Comparison of ENCODE assay signal across 11 mouse cellular contexts in the genomic region with DNA sequence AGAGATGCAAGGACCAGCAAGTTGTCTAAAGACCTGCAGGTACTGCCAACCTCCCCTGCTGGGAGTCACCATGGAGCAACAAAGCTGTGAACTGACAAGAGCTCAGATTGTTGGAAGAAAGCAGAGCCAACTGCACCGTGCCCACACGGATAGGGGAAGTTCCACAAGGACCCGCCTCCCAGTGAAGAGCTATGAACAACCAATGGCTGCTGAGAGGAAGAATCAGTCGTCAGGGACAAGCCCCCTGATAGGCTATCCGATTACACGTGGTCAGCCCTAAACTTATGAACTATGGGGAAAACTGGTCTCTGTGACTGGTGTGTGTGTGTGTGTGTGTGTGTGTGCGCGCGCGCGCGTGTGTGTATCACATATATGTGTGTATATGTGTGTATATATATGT.
DNase-seq lines count a peak whose midpoint lies in the region; ATAC-seq and TF ChIP-seq lines count a peak whose summit lies in the region.
"Had no signal": no experiment of that assay in that cellular context is flagged by ENCODE, and none has a peak within 500 bp of the region (broad histone marks: within the 10 kb centered on the region; RNA-seq: fewer than 3 reads in every experiment).

No protein-coding gene starts in this region.

- TF ChIP-seq POLR2A in kidney, adult 2 months (IDR thresholded peaks at IDR 0.05; ENCODE audit: low read depth, low read length) = no peak

- no peak overlapping the region for H3K9ac ChIP-seq in kidney, postnatal 0 days (ENCODE audit: low read depth, low read length)
- no peak overlapping the region for H3K9ac ChIP-seq in embryonic facial prominence, embryonic 15.5 days
- no peak overlapping the region for H3K9ac ChIP-seq in neural tube, embryonic 15.5 days (replicated peaks)
- H3K9ac ChIP-seq in liver, postnatal 0 days (replicated peaks) = no peak overlapping the region

- H3K27me3 ChIP-seq in kidney, postnatal 0 days (ENCODE audit: insufficient read depth, low read length) = no peaks in the 10 kb centered on the region
- no peaks in the 10 kb centered on the region; the same call in 1 of the 2 replicates for H3K27me3 ChIP-seq in kidney, adult 2 months (replicated peaks; ENCODE audit: control insufficient read depth, insufficient read depth, low read length)
- H3K27me3 ChIP-seq in embryonic facial prominence, embryonic 15.5 days = no peaks in the 10 kb centered on the region
- no peaks in the 10 kb centered on the region for H3K27me3 ChIP-seq in limb, embryonic 10.5 days (ENCODE audit: low read depth, poor library complexity, severe bottlenecking)
- no peaks in the 10 kb centered on the region for H3K27me3 ChIP-seq in neural tube, embryonic 15.5 days (replicated peaks)
- no peaks in the 10 kb centered on the region for H3K27me3 ChIP-seq in liver, postnatal 0 days (ENCODE audit: insufficient read depth, low read length)

- H3K4me2 ChIP-seq in kidney, postnatal 0 days (ENCODE audit: low read length) = no peak overlapping the region; the same call in 1 of the 2 replicates
- peak overlapping the region; percentile 40 for H3K4me2 ChIP-seq in embryonic facial prominence, embryonic 15.5 days (replicated peaks)
- peak overlapping the region; percentile 50 for H3K4me2 ChIP-seq in neural tube, embryonic 15.5 days
- no peak overlapping the region for H3K4me2 ChIP-seq in liver, postnatal 0 days (ENCODE audit: low read depth, low read length)

- H3K27ac ChIP-seq in kidney, postnatal 0 days = no peak overlapping the region
- H3K27ac ChIP-seq in kidney, adult 2 months (ENCODE audit: insufficient read depth, low read depth, low read length) = no peak overlapping the region
- H3K27ac ChIP-seq in embryonic facial prominence, embryonic 15.5 days (replicated peaks) = 0 out of 2 replicates have a peak overlapping the region, but pooled peaks have one; percentile 12
- peak overlapping the region; percentile 69 for H3K27ac ChIP-seq in limb, embryonic 10.5 days
- peak overlapping the region; percentile 33; the same call in 1 of the 2 replicates for H3K27ac ChIP-seq in neural tube, embryonic 15.5 days (replicated peaks)
- no peak overlapping the region for H3K27ac ChIP-seq in liver, postnatal 0 days (ENCODE audit: low read depth)

- ATAC-seq in kidney, postnatal 0 days (replicated peaks; ENCODE audit: low FRiP score, low read depth) = peak; percentile 40; the same call in 1 of the 2 replicates
- peak; percentile 53; the same call in 1 of the 2 replicates for ATAC-seq in embryonic facial prominence, embryonic 15.5 days (ENCODE audit: insufficient number of reproducible peaks, low FRiP score, low TSS enrichment, low read depth)
- ATAC-seq in neural tube, embryonic 15.5 days (ENCODE audit: low FRiP score) = peak; percentile 47; the same call in 1 of the 2 replicates
- no peak for ATAC-seq in liver, postnatal 0 days

- H3K4me1 ChIP-seq in kidney, postnatal 0 days (replicated peaks; ENCODE audit: insufficient read depth, low read length) = no peaks in the 10 kb centered on the region
- H3K4me1 ChIP-seq in kidney, adult 2 months (ENCODE audit: control insufficient read depth, insufficient read depth, low read length) = no peaks in the 10 kb centered on the region
- peaks cover 16% of the 10 kb centered on the region for H3K4me1 ChIP-seq in embryonic facial prominence, embryonic 15.5 days
- peaks cover 27% of the 10 kb centered on the region for H3K4me1 ChIP-seq in limb, embryonic 10.5 days
- peaks cover 20% of the 10 kb centered on the region for H3K4me1 ChIP-seq in neural tube, embryonic 15.5 days
- H3K4me1 ChIP-seq in liver, postnatal 0 days (ENCODE audit: insufficient read depth) = no peaks in the 10 kb centered on the region

- TF ChIP-seq CTCF in kidney, postnatal 0 days (IDR thresholded peaks at IDR 0.05; ENCODE audit: low read depth) = no peak
- TF ChIP-seq CTCF in kidney, adult 2 months (conservative IDR thresholded peaks at IDR 0.05; ENCODE audit: insufficient read depth, insufficient read length, low read depth, low read length) = no peak
- TF ChIP-seq CTCF in liver, postnatal 0 days (IDR thresholded peaks at IDR 0.05; ENCODE audit: low read depth) = no peak

- 58% methylated on average over 12 of the region's 12 CpGs for WGBS in kidney, postnatal 0 days
- 63% methylated on average over 12 of the region's 12 CpGs for WGBS in kidney, adult 2 months
- WGBS in embryonic facial prominence, embryonic 15.5 days = 60% methylated on average over 12 of the region's 12 CpGs
- 60% methylated on average over 12 of the region's 12 CpGs for WGBS in limb, embryonic 10.5 days
- 67% methylated on average over 12 of the region's 12 CpGs for WGBS in neural tube, embryonic 15.5 days
- WGBS in liver, postnatal 0 days (ENCODE audit: insufficient replicate concordance) = 59% methylated on average over 12 of the region's 12 CpGs

- no peak for DNase-seq in kidney, postnatal 0 days (ENCODE audit: low spot score)
- DNase-seq in kidney, adult 2 months = no peak
- DNase-seq in limb, embryonic 10.5 days (ENCODE audit: low spot score) = peak; percentile 45
- no peak for DNase-seq in liver, postnatal 0 days
- DNase-seq in thymus, postnatal 10 days (ENCODE audit: low spot score in 2 of 2) = no peak
- DNase-seq in adrenal gland, postnatal 36 days = no peak
- DNase-seq: heart, postnatal 36 days; left cerebral cortex, postnatal 4 days had no signal

- H3K9me3 ChIP-seq in kidney, postnatal 0 days (replicated peaks; ENCODE audit: low read length) = no peaks in the 10 kb centered on the region
- no peaks in the 10 kb centered on the region for H3K9me3 ChIP-seq in embryonic facial prominence, embryonic 15.5 days (replicated peaks)
- no peaks in the 10 kb centered on the region for H3K9me3 ChIP-seq in limb, embryonic 10.5 days (replicated peaks)
- no peaks in the 10 kb centered on the region for H3K9me3 ChIP-seq in neural tube, embryonic 15.5 days (replicated peaks)
- H3K9me3 ChIP-seq in liver, postnatal 0 days (ENCODE audit: low read length) = no peaks in the 10 kb centered on the region

- TF ChIP-seq EP300 in liver, postnatal 0 days (IDR thresholded peaks at IDR 0.05; ENCODE audit: low read depth) = no peak

- H3K36me3 ChIP-seq in kidney, postnatal 0 days (ENCODE audit: insufficient read depth, low read length) = no peaks in the 10 kb centered on the region
- H3K36me3 ChIP-seq in kidney, adult 2 months (ENCODE audit: control insufficient read depth, insufficient read depth, low read length) = no peaks in the 10 kb centered on the region
- H3K36me3 ChIP-seq in embryonic facial prominence, embryonic 15.5 days = no peaks in the 10 kb centered on the region
- H3K36me3 ChIP-seq in limb, embryonic 10.5 days = no peaks in the 10 kb centered on the region
- H3K36me3 ChIP-seq in neural tube, embryonic 15.5 days = no peaks in the 10 kb centered on the region
- no peaks in the 10 kb centered on the region for H3K36me3 ChIP-seq in liver, postnatal 0 days (replicated peaks; ENCODE audit: insufficient read depth, low read length)

- H3K4me3 ChIP-seq in kidney, postnatal 0 days (replicated peaks; ENCODE audit: low read depth, low read length) = no peak overlapping the region
- H3K4me3 ChIP-seq in kidney, adult 2 months (ENCODE audit: insufficient read depth, low read depth, low read length) = no peak overlapping the region
- H3K4me3 ChIP-seq in embryonic facial prominence, embryonic 15.5 days (replicated peaks) = peak overlapping the region; percentile 7; the same call in 1 of the 2 replicates
- peak overlapping the region; percentile 43 for H3K4me3 ChIP-seq in limb, embryonic 10.5 days
- H3K4me3 ChIP-seq in neural tube, embryonic 15.5 days (replicated peaks) = peak overlapping the region; percentile 21
- no peak overlapping the region for H3K4me3 ChIP-seq in liver, postnatal 0 days (ENCODE audit: low read depth, low read length)
- H3K4me3 ChIP-seq: myocyte had no signal

Comparison
In these comparisons a context has a peak if more than half of its experiments do, and no peak if none do; other contexts are left out.
1. H3K27ac ChIP-seq: peak in embryonic facial prominence, embryonic 15.5 days (single experiment), limb, embryonic 10.5 days (single experiment) and neural tube, embryonic 15.5 days (single experiment); none in kidney, postnatal 0 days (single experiment), kidney, adult 2 months (single experiment) and liver, postnatal 0 days (single experiment).
2. H3K4me2 ChIP-seq: peak in embryonic facial prominence, embryonic 15.5 days (single experiment) and neural tube, embryonic 15.5 days (single experiment); none in kidney, postnatal 0 days (single experiment) and liver, postnatal 0 days (single experiment).
3. H3K4me3 ChIP-seq: peak in embryonic facial prominence, embryonic 15.5 days (single experiment), limb, embryonic 10.5 days (single experiment) and neural tube, embryonic 15.5 days (single experiment); none in kidney, postnatal 0 days (single experiment), kidney, adult 2 months (single experiment) and liver, postnatal 0 days (single experiment).